In genomic region chr8:117156149-117156548, GRCm38 (mm10) we compare ENCODE assay signal across 11 mouse cellular contexts. TPM values are rescaled to one million over a fixed set of nuclear protein-coding genes. Genes with fewer than 3 reads are reported as not detected.
DNase-seq lines count a peak whose midpoint lies in the region; ATAC-seq and TF ChIP-seq lines count a peak whose summit lies in the region.
"Had no signal": no experiment of that assay in that cellular context is flagged by ENCODE, and none has a peak within 500 bp of the region (broad histone marks: within the 10 kb centered on the region; RNA-seq: fewer than 3 reads in every experiment).

No protein-coding gene starts in this region.

- no peaks in the 10 kb centered on the region for H3K27me3 ChIP-seq in hindbrain, embryonic 13.5 days
- no peaks in the 10 kb centered on the region for H3K27me3 ChIP-seq in hindbrain, embryonic 10.5 days (ENCODE audit: insufficient read depth, poor library complexity, severe bottlenecking)
- H3K27me3 ChIP-seq in midbrain, embryonic 10.5 days (ENCODE audit: low read depth, poor library complexity, severe bottlenecking) = no peaks in the 10 kb centered on the region
- no peaks in the 10 kb centered on the region for H3K27me3 ChIP-seq in midbrain, embryonic 11.5 days (ENCODE audit: control insufficient read depth, insufficient read depth, low read length)
- H3K27me3 ChIP-seq in stomach, postnatal 0 days (ENCODE audit: control insufficient read depth, insufficient read depth, low read length) = no peaks in the 10 kb centered on the region
- H3K27me3 ChIP-seq: Patski had no signal

- no peak overlapping the region for H3K4me3 ChIP-seq in hindbrain, embryonic 13.5 days
- H3K4me3 ChIP-seq in hindbrain, embryonic 10.5 days = no peak overlapping the region
- peak overlapping the region; percentile 87 for H3K4me3 ChIP-seq in midbrain, embryonic 10.5 days
- H3K4me3 ChIP-seq in midbrain, embryonic 11.5 days (ENCODE audit: low read depth, low read length) = no peak overlapping the region
- peak overlapping the region; percentile 96; the same call in 1 of the 2 replicates for H3K4me3 ChIP-seq in stomach, postnatal 0 days (ENCODE audit: low read depth, low read length)

- peak overlapping the region; percentile 88; the same call in 1 of the 2 replicates for H3K4me2 ChIP-seq in hindbrain, embryonic 13.5 days
- H3K4me2 ChIP-seq in midbrain, embryonic 11.5 days = no peak overlapping the region
- H3K4me2 ChIP-seq in stomach, postnatal 0 days (replicated peaks; ENCODE audit: low read depth) = peak overlapping the region; percentile 81

- ATAC-seq in hindbrain, embryonic 13.5 days (ENCODE audit: low FRiP score) = no peak
- ATAC-seq in midbrain, embryonic 11.5 days (ENCODE audit: low FRiP score) = no peak
- ATAC-seq in stomach, postnatal 0 days (ENCODE audit: low FRiP score, low TSS enrichment) = peak; percentile 43
- ATAC-seq: Patski had no signal

- no peaks in the 10 kb centered on the region for H3K36me3 ChIP-seq in hindbrain, embryonic 13.5 days
- no peaks in the 10 kb centered on the region for H3K36me3 ChIP-seq in hindbrain, embryonic 10.5 days
- no peaks in the 10 kb centered on the region for H3K36me3 ChIP-seq in midbrain, embryonic 10.5 days
- no peaks in the 10 kb centered on the region for H3K36me3 ChIP-seq in midbrain, embryonic 11.5 days (ENCODE audit: control insufficient read depth, insufficient read depth, low read length)
- no peaks in the 10 kb centered on the region for H3K36me3 ChIP-seq in stomach, postnatal 0 days (ENCODE audit: control insufficient read depth, insufficient read depth, low read length)

- no peak for TF ChIP-seq CTCF in stomach, postnatal 0 days (IDR thresholded peaks at IDR 0.05; ENCODE audit: low read depth)

- 97% methylated on average over 4 of the region's 4 CpGs for WGBS in hindbrain, embryonic 13.5 days
- WGBS in hindbrain, embryonic 10.5 days = 94% methylated on average over 4 of the region's 4 CpGs
- 97% methylated on average over 4 of the region's 4 CpGs for whole genome bisulfite sequencing in midbrain, embryonic 10.5 days
- WGBS in midbrain, embryonic 11.5 days = 89% methylated on average over 4 of the region's 4 CpGs
- WGBS in stomach, postnatal 0 days = 67% methylated on average over 4 of the region's 4 CpGs

- H3K4me1 ChIP-seq in hindbrain, embryonic 13.5 days (replicated peaks) = peaks cover 43% of the 10 kb centered on the region
- peaks cover 40% of the 10 kb centered on the region for H3K4me1 ChIP-seq in hindbrain, embryonic 10.5 days (replicated peaks)
- H3K4me1 ChIP-seq in midbrain, embryonic 10.5 days = peaks cover 42% of the 10 kb centered on the region
- H3K4me1 ChIP-seq in midbrain, embryonic 11.5 days (ENCODE audit: control insufficient read depth, insufficient read depth, low read length) = peaks cover 15% of the 10 kb centered on the region
- H3K4me1 ChIP-seq in stomach, postnatal 0 days (replicated peaks; ENCODE audit: control insufficient read depth, insufficient read depth) = peaks cover 4% of the 10 kb centered on the region; the same call in 1 of the 2 replicates

- no peak overlapping the region for H3K27ac ChIP-seq in hindbrain, embryonic 13.5 days
- no peak overlapping the region for H3K27ac ChIP-seq in hindbrain, embryonic 10.5 days
- H3K27ac ChIP-seq in midbrain, embryonic 10.5 days (replicated peaks) = no peak overlapping the region
- no peak overlapping the region for H3K27ac ChIP-seq in midbrain, embryonic 11.5 days (ENCODE audit: low read depth, low read length)
- peak overlapping the region; percentile 95 for H3K27ac ChIP-seq in stomach, postnatal 0 days (replicated peaks)

- H3K9ac ChIP-seq in hindbrain, embryonic 13.5 days = peak overlapping the region; percentile 46
- H3K9ac ChIP-seq in midbrain, embryonic 11.5 days (ENCODE audit: low read length) = no peak overlapping the region
- no peak overlapping the region for H3K9ac ChIP-seq in stomach, postnatal 0 days (ENCODE audit: low read length)

- TF ChIP-seq EP300 in stomach, postnatal 0 days (optimal IDR thresholded peaks at IDR 0.05) = no peak

- H3K9me3 ChIP-seq in hindbrain, embryonic 13.5 days = no peaks in the 10 kb centered on the region
- no peaks in the 10 kb centered on the region for H3K9me3 ChIP-seq in hindbrain, embryonic 10.5 days
- H3K9me3 ChIP-seq in midbrain, embryonic 10.5 days (replicated peaks) = no peaks in the 10 kb centered on the region
- no peaks in the 10 kb centered on the region for H3K9me3 ChIP-seq in midbrain, embryonic 11.5 days (ENCODE audit: control insufficient read depth, low read length)
- H3K9me3 ChIP-seq in stomach, postnatal 0 days (ENCODE audit: control insufficient read depth, low read length) = no peaks in the 10 kb centered on the region

- no peak for DNase-seq in hindbrain, embryonic 10.5 days (ENCODE audit: low spot score)
- DNase-seq in midbrain, embryonic 10.5 days (ENCODE audit: low spot score) = no peak
- DNase-seq in midbrain, embryonic 11.5 days (ENCODE audit: low spot score, missing footprints) = no peak
- peak; percentile 59 for DNase-seq in lung, postnatal 36 days
- peak; percentile 60 for DNase-seq in stomach, postnatal 0 days (ENCODE audit: low spot score)
- no peak for DNase-seq in thymus, postnatal 25 days
- DNase-seq in ovary, postnatal 10 days (ENCODE audit: low spot score) = no peak
- DNase-seq: adrenal gland, postnatal 10 days; kidney, postnatal 25 days had no signal

RNA-seq across cellular contexts. Expression of gene Gan, which starts 1.8 kb away (rescaled TPM):
- polyA plus RNA-seq in hindbrain, embryonic 13.5 days (2015; fragmentation: Nextera tagmentation; extraction: Ambion mirVana) = 3.5 TPM in 2 replicates
- polyA plus RNA-seq in hindbrain, embryonic 10.5 days (2016; fragmentation: Nextera tagmentation; extraction: Ambion mirVana) = 2.1 and 2.8 TPM in 2 replicates
- polyA plus RNA-seq in midbrain, embryonic 10.5 days (2016; fragmentation: Nextera tagmentation; extraction: Ambion mirVana) = 2.3 and 2.4 TPM in 2 replicates
- 2.2 and 2.3 TPM in 2 replicates for polyA plus RNA-seq in midbrain, embryonic 11.5 days (2014; fragmentation: Nextera tagmentation; extraction: Ambion mirVana)
- 1.5 and 2.4 TPM in 2 replicates for polyA plus RNA-seq in stomach, postnatal 0 days (2015; fragmentation: Nextera tagmentation; extraction: Ambion mirVana)

Comparison
In these comparisons a context has a peak if more than half of its experiments do, and no peak if none do; other contexts are left out.
1. H3K4me3 ChIP-seq: peak in midbrain, embryonic 10.5 days (single experiment) and stomach, postnatal 0 days (single experiment); none in hindbrain, embryonic 13.5 days (single experiment), hindbrain, embryonic 10.5 days (single experiment) and midbrain, embryonic 11.5 days (single experiment).
2. DNase-seq: peak in lung, postnatal 36 days (single experiment) and stomach, postnatal 0 days (single experiment); none in hindbrain, embryonic 10.5 days (single experiment), midbrain, embryonic 10.5 days (single experiment), midbrain, embryonic 11.5 days (single experiment), thymus, postnatal 25 days (single experiment) and ovary, postnatal 10 days (single experiment).